Mouse (Mus musculus): ENCODE measurements at regions not wholly inside any gene's neighbourhood (a gene's known extent, or its start where the extent isn't known, plus 50 kb on each side); places are given as distances from the start of the nearest gene placed in this dataset.
A peak's percentile ranks its signal among the peaks of the same experiment; 100 is the strongest.

DNA sequence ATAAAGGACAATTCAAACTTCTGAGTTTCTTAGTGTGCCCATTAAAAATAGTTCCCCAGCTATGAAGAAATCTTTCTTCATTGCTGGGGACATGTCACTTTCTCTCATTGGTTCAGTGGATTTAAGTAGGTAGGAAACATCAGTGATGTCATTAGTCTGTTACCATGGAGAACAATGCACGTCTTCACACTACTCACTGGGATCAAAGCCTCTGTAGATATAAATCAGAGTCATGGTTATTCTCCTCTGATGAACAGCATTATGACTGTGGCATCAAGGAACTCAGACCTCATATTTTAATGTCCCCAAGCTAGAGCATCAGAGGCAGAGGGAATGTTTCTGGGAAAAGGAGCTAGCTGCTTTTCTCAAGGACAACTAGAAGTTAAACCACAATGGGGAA lies 165.5 kb upstream of the Slc39a10 start:
- Histone ChIP-seq H3K27me3 (no peaks in the 10 kb centered on the region), H3K9ac (no peak overlapping the region)
- 68% methylated on average over 1 of the region's 1 CpGs for WGBS

DNA sequence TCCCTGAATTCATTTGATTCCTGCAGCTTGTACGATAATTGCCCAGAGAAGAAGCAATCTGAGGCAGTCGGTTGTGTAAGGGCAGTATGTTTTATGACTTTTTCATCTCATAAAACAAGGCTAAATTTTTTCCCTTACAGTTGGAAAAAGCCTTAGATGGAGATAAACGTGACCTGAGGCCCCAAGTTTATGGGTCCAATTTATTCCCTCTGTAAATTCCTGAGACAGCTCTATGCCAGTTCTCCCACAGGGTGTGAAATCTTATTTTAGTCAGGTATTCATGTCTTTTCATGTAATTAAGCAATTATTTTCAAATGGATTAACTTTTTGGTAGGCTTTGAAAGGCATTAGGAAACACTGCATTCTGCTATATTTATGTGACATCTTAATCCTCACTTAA lies 164.7 kb upstream of the Slc39a10 start:
- H3K27me3 ChIP-seq: no peaks in the 10 kb centered on the region
- no peaks in the 10 kb centered on the region for H3K9me3 ChIP-seq (replicated peaks)
- no peaks in the 10 kb centered on the region for H3K4me1 ChIP-seq (replicated peaks)
- no peak overlapping the region for H3K4me2 ChIP-seq
- H3K9ac ChIP-seq: no peak overlapping the region
- no peak overlapping the region for H3K4me3 ChIP-seq
- ATAC-seq (replicated peaks; ENCODE audit: insufficient number of reproducible peaks, insufficient read depth, low FRiP score, low read depth): no peak
- no peaks in the 10 kb centered on the region for H3K36me3 ChIP-seq
- H3K27ac ChIP-seq: no peak overlapping the region
- 69% methylated on average over 3 of the region's 3 CpGs for WGBS

More for the DNA sequence above, 165.5 kb upstream of the Slc39a10 start:
- Histone ChIP-seq H3K36me3 (no peaks in the 10 kb centered on the region), H3K4me2 (no peak overlapping the region), H3K4me1 (replicated peaks) (no peaks in the 10 kb centered on the region), H3K4me3 (no peak overlapping the region), H3K9me3 (replicated peaks) (no peaks in the 10 kb centered on the region), H3K27ac (no peak overlapping the region)
- no peak for ATAC-seq (replicated peaks; ENCODE audit: insufficient number of reproducible peaks, insufficient read depth, low FRiP score, low read depth)

DNA sequence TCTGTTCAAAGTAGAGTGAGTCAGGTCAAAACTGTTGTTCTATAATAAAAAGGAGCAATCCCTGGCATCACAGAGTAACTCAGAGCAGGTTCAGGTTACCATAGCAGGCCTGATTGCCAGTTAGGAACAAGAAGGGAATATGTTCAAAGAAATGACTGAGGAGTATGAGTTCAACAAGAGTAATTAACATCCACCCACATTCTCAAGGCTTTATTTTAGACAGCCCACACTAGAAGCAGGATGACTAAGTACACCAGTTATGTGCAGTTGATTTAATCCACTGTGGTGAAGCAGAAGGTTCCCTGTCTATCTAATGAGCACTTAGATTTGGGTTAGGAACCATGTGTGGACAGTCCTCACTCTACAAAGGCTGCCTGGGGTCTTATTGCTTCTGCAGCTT lies 158.5 kb upstream of the Slc39a10 start:
- Histone ChIP-seq H3K27me3 (no peaks in the 10 kb centered on the region), H3K4me1 (replicated peaks) (no peaks in the 10 kb centered on the region), H3K4me2 (no peak overlapping the region), H3K9me3 (replicated peaks) (no peaks in the 10 kb centered on the region), H3K9ac (no peak overlapping the region), H3K27ac (no peak overlapping the region), H3K36me3 (no peaks in the 10 kb centered on the region), H3K4me3 (no peak overlapping the region)
- ATAC-seq (replicated peaks; ENCODE audit: insufficient number of reproducible peaks, insufficient read depth, low FRiP score, low read depth): no peak

DNA sequence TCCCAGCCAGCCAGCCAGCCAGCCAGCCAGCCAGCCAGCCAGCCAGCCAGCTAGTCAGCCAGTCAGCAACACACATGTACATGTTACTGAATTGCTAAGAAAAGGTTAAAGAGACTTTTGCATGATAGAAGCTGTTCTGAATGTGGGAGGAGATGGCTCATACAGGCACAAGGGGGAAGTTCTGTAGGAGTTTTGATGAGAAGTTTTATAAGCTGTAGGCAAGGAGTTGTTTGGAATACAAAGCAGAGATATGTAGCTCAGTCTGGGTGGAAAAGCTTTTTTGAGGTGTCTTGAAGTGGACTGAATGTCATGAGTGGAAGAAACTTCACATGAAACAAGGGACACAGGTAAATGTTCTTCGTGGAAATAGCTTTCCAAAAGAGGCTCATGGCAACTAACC lies 157.8 kb upstream of the Slc39a10 start:
- Histone ChIP-seq H3K4me1 (replicated peaks) (no peaks in the 10 kb centered on the region), H3K4me2 (no peak overlapping the region), H3K27me3 (no peaks in the 10 kb centered on the region), H3K4me3 (no peak overlapping the region), H3K36me3 (no peaks in the 10 kb centered on the region), H3K9me3 (replicated peaks) (no peaks in the 10 kb centered on the region), H3K9ac (no peak overlapping the region), H3K27ac (no peak overlapping the region)
- 68% methylated on average over 1 of the region's 1 CpGs for WGBS
- no peak for ATAC-seq (replicated peaks; ENCODE audit: insufficient number of reproducible peaks, insufficient read depth, low FRiP score, low read depth)

DNA sequence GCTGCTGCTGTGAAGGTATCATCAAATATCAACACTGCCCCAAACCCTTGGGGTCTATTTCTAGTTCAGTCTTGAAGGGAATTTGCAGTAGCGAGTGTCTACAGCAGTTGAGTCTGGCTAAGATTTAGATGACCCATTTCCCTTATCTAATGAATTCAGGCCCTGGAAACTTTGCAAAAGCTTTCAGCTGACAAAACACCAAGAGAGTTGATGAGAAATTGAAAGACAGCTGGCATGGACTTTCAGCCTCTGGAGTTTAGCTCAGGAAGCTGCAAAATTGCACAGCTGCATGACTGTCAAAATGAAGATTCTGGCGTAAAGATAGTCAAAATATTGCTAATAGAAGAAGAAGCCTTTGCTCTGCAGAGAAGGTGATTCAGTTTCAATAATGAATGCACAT lies 144.9 kb upstream of the Slc39a10 start:
- WGBS: 45% methylated on average over 2 of the region's 2 CpGs
- Histone ChIP-seq H3K9me3 (replicated peaks) (no peaks in the 10 kb centered on the region), H3K4me2 (no peak overlapping the region), H3K36me3 (no peaks in the 10 kb centered on the region), H3K4me3 (no peak overlapping the region), H3K9ac (no peak overlapping the region), H3K27ac (no peak overlapping the region), H3K4me1 (replicated peaks) (no peaks in the 10 kb centered on the region), H3K27me3 (no peaks in the 10 kb centered on the region)
- ATAC-seq (replicated peaks; ENCODE audit: insufficient number of reproducible peaks, insufficient read depth, low FRiP score, low read depth): no peak

DNA sequence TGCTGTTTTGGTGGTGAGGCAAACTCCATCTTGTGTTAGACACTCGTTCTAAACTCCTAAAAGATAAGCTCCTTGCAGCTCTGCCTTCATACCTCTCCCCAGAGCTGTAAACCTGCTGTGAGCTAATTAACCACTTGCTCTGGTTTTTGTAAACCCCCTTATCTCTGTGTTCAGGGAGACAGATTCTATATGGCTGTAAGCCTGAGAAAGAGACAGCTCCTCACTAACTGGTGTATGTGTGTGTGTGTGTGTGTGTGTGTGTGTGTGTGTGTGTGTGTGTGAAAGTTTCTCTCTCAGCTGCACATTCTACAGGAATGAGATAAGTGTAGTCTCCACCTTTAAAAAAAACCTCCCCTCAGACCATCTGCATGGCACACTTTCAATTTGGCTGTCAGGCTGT lies 126.7 kb upstream of the Slc39a10 start:
- Histone ChIP-seq H3K36me3 (no peaks in the 10 kb centered on the region), H3K27ac (no peak overlapping the region), H3K9me3 (replicated peaks) (no peaks in the 10 kb centered on the region), H3K27me3 (no peaks in the 10 kb centered on the region), H3K4me2 (no peak overlapping the region), H3K4me3 (no peak overlapping the region), H3K9ac (no peak overlapping the region), H3K4me1 (replicated peaks) (no peaks in the 10 kb centered on the region)
- WGBS: 10% methylated on average over 1 of the region's 1 CpGs
- no peak for ATAC-seq (replicated peaks; ENCODE audit: insufficient number of reproducible peaks, insufficient read depth, low FRiP score, low read depth)

DNA sequence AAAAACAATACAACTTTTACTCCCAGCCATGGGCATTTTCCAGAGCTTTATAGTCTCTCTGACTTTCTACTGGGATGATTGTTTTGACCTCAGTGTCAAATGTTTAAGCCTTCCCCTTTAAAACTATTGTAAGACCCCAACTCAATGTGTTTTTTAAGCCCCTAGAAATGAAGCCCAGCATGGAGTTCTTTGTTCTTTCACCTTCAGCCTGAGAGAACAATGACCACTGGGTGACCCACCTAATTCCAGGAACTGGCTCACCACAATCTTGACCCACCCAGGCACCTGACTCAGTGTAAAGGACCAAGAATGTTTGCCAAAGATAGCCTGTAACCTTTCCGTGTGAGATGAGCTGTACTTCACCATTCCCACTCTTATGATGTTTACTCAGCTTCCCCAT lies 121.9 kb upstream of the Slc39a10 start:
- Histone ChIP-seq H3K9ac (no peak overlapping the region), H3K27me3 (no peaks in the 10 kb centered on the region), H3K36me3 (no peaks in the 10 kb centered on the region), H3K27ac (no peak overlapping the region), H3K4me3 (no peak overlapping the region), H3K4me1 (replicated peaks) (no peaks in the 10 kb centered on the region), H3K4me2 (no peak overlapping the region), H3K9me3 (replicated peaks) (no peaks in the 10 kb centered on the region)
- ATAC-seq (replicated peaks; ENCODE audit: insufficient number of reproducible peaks, insufficient read depth, low FRiP score, low read depth): no peak
- 64% methylated on average over 1 of the region's 1 CpGs for WGBS

DNA sequence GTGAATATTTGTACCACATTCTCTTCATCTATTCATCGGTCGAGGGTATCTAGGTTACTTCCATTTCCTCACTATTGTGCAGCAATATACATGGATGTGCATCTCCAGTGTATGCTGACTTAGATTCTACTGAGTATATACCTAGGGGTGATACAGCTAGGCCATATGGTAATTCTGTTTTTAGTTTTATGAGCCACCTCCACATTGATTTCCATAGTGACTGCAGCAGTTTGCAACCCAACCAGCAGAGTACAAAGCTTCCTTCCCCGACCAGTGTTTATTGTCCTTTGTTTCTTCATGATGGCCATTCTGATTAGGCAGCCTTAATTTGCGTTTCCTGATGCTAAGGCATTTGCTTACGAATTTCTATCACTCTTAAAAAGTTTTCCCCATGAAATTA lies 111.1 kb upstream of the Slc39a10 start:
- no peaks in the 10 kb centered on the region for H3K36me3 ChIP-seq
- ATAC-seq (replicated peaks; ENCODE audit: insufficient number of reproducible peaks, insufficient read depth, low FRiP score, low read depth): no peak
- H3K27ac ChIP-seq: no peak overlapping the region
- no peaks in the 10 kb centered on the region for H3K27me3 ChIP-seq
- H3K9ac ChIP-seq: no peak overlapping the region
- no peak overlapping the region for H3K4me3 ChIP-seq
- H3K4me2 ChIP-seq: no peak overlapping the region
- H3K4me1 ChIP-seq (replicated peaks): 0 out of 2 replicates have a peak, but pooled peaks cover 2% of the 10 kb centered on the region
- 74% methylated on average over 5 of the region's 5 CpGs for WGBS
- no peaks in the 10 kb centered on the region for H3K9me3 ChIP-seq (replicated peaks)

DNA sequence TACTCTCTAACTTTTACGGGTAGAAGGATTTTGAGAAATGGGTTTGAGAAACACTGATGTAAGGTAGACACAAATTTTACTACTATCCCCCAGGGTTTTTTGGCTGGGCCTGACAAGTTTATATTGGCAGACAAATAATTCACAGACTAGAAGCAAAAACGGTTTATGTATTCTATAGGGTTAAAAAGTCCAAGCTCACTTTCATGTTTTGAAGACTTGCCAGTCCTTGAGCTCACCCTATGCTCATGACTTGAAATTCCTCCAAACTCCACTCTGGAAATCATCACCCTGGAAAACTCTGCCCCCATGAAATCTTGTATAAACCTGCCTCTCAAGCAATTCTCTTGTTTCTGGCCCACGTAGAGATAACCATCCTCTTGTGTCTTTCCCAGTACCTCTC lies 106.7 kb upstream of the Slc39a10 start:
- no peaks in the 10 kb centered on the region for H3K9me3 ChIP-seq (replicated peaks)
- H3K4me1 ChIP-seq (replicated peaks): 0 out of 2 replicates have a peak, but pooled peaks cover 2% of the 10 kb centered on the region
- no peaks in the 10 kb centered on the region for H3K36me3 ChIP-seq
- H3K4me2 ChIP-seq: no peak overlapping the region
- ATAC-seq (replicated peaks; ENCODE audit: insufficient number of reproducible peaks, insufficient read depth, low FRiP score, low read depth): no peak
- 49% methylated on average over 3 of the region's 3 CpGs for WGBS
- no peaks in the 10 kb centered on the region for H3K27me3 ChIP-seq
- no peak overlapping the region for H3K4me3 ChIP-seq
- H3K27ac ChIP-seq: 0 out of 2 replicates have a peak overlapping the region, but pooled peaks have one; percentile 3
- H3K9ac ChIP-seq: no peak overlapping the region

DNA sequence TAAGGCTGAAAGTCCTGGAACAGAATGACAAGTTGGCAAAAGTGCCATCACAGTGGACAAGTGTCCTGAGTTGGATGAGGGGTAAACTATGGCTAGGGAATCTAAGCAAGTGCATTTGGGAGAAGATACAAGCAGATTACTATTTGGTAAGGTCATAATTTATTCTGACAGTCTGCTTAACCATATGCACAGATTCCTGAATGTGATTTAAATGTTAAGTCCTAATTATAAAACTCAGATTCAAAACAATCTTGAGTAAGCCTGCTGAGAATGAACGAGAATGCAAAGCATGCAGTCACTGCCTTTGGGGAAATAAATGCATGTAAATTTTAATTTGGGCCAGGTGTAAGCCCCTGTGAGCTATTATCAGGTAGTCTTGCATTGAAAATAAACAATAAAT lies 93.3 kb upstream of the Slc39a10 start:
- 76% methylated on average over 1 of the region's 1 CpGs for WGBS
- no peaks in the 10 kb centered on the region for H3K27me3 ChIP-seq

DNA sequence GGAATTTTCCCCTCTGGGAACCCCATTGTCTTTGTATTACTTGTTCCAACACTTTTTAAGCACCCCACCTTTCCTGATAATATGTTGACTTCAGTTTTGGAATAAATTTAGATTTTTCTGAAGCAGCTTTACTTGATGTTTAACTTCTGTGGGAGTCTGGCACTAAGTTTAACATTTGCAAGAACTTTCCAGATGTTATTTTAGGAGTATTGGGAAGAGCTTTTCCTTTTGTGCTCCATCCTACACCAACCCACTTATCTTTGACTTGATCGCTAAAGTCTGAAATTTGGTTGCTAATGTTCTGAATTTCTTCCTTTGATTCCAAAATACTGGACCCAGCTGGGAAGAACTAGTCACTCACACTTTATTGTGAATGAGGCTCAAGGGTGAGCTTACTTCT lies 90.4 kb upstream of the Slc39a10 start:
- no peak for ATAC-seq (replicated peaks; ENCODE audit: insufficient number of reproducible peaks, insufficient read depth, low FRiP score, low read depth)
- H3K9me3 ChIP-seq (replicated peaks): no peaks in the 10 kb centered on the region
- no peaks in the 10 kb centered on the region for H3K4me1 ChIP-seq (replicated peaks)
- no peak overlapping the region for H3K4me3 ChIP-seq
- H3K36me3 ChIP-seq: no peaks in the 10 kb centered on the region
- no peak overlapping the region for H3K4me2 ChIP-seq
- H3K27ac ChIP-seq: no peak overlapping the region
- no peaks in the 10 kb centered on the region for H3K27me3 ChIP-seq
- no peak overlapping the region for H3K9ac ChIP-seq
- WGBS: 80% methylated on average over 1 of the region's 1 CpGs

More for the DNA sequence above, 93.3 kb upstream of the Slc39a10 start:
- Histone ChIP-seq H3K4me2 (no peak overlapping the region), H3K4me1 (replicated peaks) (no peaks in the 10 kb centered on the region), H3K9ac (no peak overlapping the region), H3K27ac (no peak overlapping the region), H3K4me3 (no peak overlapping the region), H3K9me3 (replicated peaks) (no peaks in the 10 kb centered on the region), H3K36me3 (no peaks in the 10 kb centered on the region)
- ATAC-seq (replicated peaks; ENCODE audit: insufficient number of reproducible peaks, insufficient read depth, low FRiP score, low read depth): no peak

DNA sequence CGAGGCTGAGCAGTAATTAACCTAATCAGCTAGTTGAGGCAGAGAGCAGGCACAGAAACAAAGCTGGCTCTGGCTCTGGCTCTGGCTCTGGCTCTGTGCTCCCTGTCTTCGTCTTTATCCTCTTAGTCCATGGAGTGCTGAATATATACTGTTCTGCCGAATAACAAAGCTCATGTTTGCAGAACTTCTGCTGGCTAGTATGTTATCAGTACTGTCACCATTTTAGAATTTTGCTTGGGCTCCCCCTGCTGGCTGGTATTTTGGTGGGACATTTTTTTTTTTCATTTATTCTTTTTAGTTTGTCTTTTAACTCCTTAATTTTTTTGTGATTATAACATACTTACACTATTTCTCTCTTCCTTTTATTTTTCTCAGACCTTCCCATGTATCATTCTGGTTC lies 77.8 kb upstream of the Slc39a10 start:
- no peak overlapping the region for H3K9ac ChIP-seq
- no peaks in the 10 kb centered on the region for H3K27me3 ChIP-seq
- no peaks in the 10 kb centered on the region; the same call in 1 of the 2 replicates for H3K4me1 ChIP-seq (replicated peaks)
- peak overlapping the region; percentile 47; the same call in 1 of the 2 replicates for H3K4me2 ChIP-seq
- H3K9me3 ChIP-seq (replicated peaks): no peaks in the 10 kb centered on the region
- H3K27ac ChIP-seq: no peak overlapping the region
- no peak overlapping the region for H3K4me3 ChIP-seq
- ATAC-seq (replicated peaks; ENCODE audit: insufficient number of reproducible peaks, insufficient read depth, low FRiP score, low read depth): no peak
- no peaks in the 10 kb centered on the region for H3K36me3 ChIP-seq
- WGBS: 9% methylated on average over 3 of the region's 3 CpGs
